Mouse (Mus musculus): ENCODE data around the gene Gm13287. TPM values are rescaled to one million over a fixed set of nuclear protein-coding genes. Genes with fewer than 3 reads are reported as not detected.
"Not testable (repeated sequence)": the region's sequence is repeated elsewhere in the genome, so short reads cannot be mapped to it uniquely, and the experiment has no call there.

Gm13287 gene
- total and polyA plus RNA-seq, 3 experiments = not detected

GRCm38 (mm10) chr4:88760431-88760830, 42.6 kb upstream of the Gm13287 start:
- H3K27me3 ChIP-seq (replicated peaks); in situ Hi-C loops (cut with MboI; ENCODE audit: low pct_ligation_motif_present, low pct_unique_long_range_greater_than_20kb, low sequenced_read_pairs); H3K36me3 ChIP-seq (replicated peaks in 1 of 2; ENCODE audit: control insufficient read depth in 1 of 2, insufficient read depth in 1 of 2, low read length in 1 of 2); dilution Hi-C loops (cut with MboI; ENCODE audit: extremely low pct_ligation_motif_present, extremely low pct_unique_long_range_greater_than_20kb, low sequenced_read_pairs); H3K4me1 ChIP-seq (ENCODE audit: control insufficient read depth in 1 of 2, insufficient read depth in 2 of 2); H3K27ac ChIP-seq (ENCODE audit: insufficient read depth, low read depth); H3K9me3 ChIP-seq (replicated peaks; ENCODE audit: low read length); H3K79me2 ChIP-seq (replicated peaks; ENCODE audit: control insufficient read depth, extremely low read depth, insufficient read depth, poor library complexity, severe bottlenecking): not testable (repeated sequence)
- peak; percentile 56 for DNase-seq (ENCODE audit: extremely low read depth)
- H3K9ac ChIP-seq (ENCODE audit: insufficient read depth, low read depth) = peak overlapping the region; percentile 60; the same call in 1 of the 2 replicates
- H3K4me2 ChIP-seq (ENCODE audit: insufficient read depth, low read depth, poor library complexity, severe bottlenecking) = peak overlapping the region; percentile 56; the same call in 1 of the 2 replicates
- H3K4me3 ChIP-seq (replicated peaks in 1 of 3; ENCODE audit: low read depth in 2 of 3, low read length in 2 of 3, poor library complexity in 1 of 3) = peak overlapping the region in 1 of 3 experiments; percentile 63
- TF ChIP-seq UBTF (IDR thresholded peaks at IDR 0.05; ENCODE audit: low read depth, low read length) (0 out of 2 replicates have a peak, but pooled peaks have one; percentile 42), CTCF (conservative IDR thresholded peaks at IDR 0.05 in 1 of 2, IDR thresholded peaks at IDR 0.05 in 1 of 2; ENCODE audit: low read depth in 2 of 2, low read length in 2 of 2) (peak in 1 of 2 experiments; percentile 42; a peak in 2 of 4 replicates)

GRCm38 (mm10) chr4:88761776-88762175, 41.3 kb upstream of the Gm13287 start:
- dilution Hi-C loops (cut with MboI; ENCODE audit: extremely low pct_ligation_motif_present, extremely low pct_unique_long_range_greater_than_20kb, low sequenced_read_pairs); H3K4me2 ChIP-seq (ENCODE audit: insufficient read depth, low read depth, poor library complexity, severe bottlenecking); H3K4me1 ChIP-seq (ENCODE audit: control insufficient read depth in 1 of 2, insufficient read depth in 2 of 2); H3K27me3 ChIP-seq (replicated peaks); H3K27ac ChIP-seq (ENCODE audit: insufficient read depth, low read depth); in situ Hi-C loops (cut with MboI; ENCODE audit: low pct_ligation_motif_present, low pct_unique_long_range_greater_than_20kb, low sequenced_read_pairs); H3K9me3 ChIP-seq (replicated peaks; ENCODE audit: low read length); H3K36me3 ChIP-seq (replicated peaks in 1 of 2; ENCODE audit: control insufficient read depth in 1 of 2, insufficient read depth in 1 of 2, low read length in 1 of 2); H3K79me2 ChIP-seq (replicated peaks; ENCODE audit: control insufficient read depth, extremely low read depth, insufficient read depth, poor library complexity, severe bottlenecking); DNase-seq (ENCODE audit: extremely low read depth); H3K4me3 ChIP-seq (replicated peaks in 1 of 3; ENCODE audit: low read depth in 2 of 3, low read length in 2 of 3, poor library complexity in 1 of 3); H3K9ac ChIP-seq (ENCODE audit: insufficient read depth, low read depth): not testable (repeated sequence)

GRCm38 (mm10) chr4:88762341-88762740, 40.7 kb upstream of the Gm13287 start:
- dilution Hi-C loops (cut with MboI; ENCODE audit: extremely low pct_ligation_motif_present, extremely low pct_unique_long_range_greater_than_20kb, low sequenced_read_pairs) = not testable (repeated sequence)

GRCm38 (mm10) chr4:88763384-88764018, 39.6 kb upstream of the Gm13287 start:
- H3K9me3 ChIP-seq (replicated peaks; ENCODE audit: low read length); H3K36me3 ChIP-seq (replicated peaks in 1 of 2; ENCODE audit: control insufficient read depth in 1 of 2, insufficient read depth in 1 of 2, low read length in 1 of 2); H3K27me3 ChIP-seq (replicated peaks); in situ Hi-C loops (cut with MboI; ENCODE audit: low pct_ligation_motif_present, low pct_unique_long_range_greater_than_20kb, low sequenced_read_pairs); H3K4me1 ChIP-seq (ENCODE audit: control insufficient read depth in 1 of 2, insufficient read depth in 2 of 2); H3K27ac ChIP-seq (ENCODE audit: insufficient read depth, low read depth); H3K9ac ChIP-seq (ENCODE audit: insufficient read depth, low read depth); H3K79me2 ChIP-seq (replicated peaks; ENCODE audit: control insufficient read depth, extremely low read depth, insufficient read depth, poor library complexity, severe bottlenecking); dilution Hi-C loops (cut with MboI; ENCODE audit: extremely low pct_ligation_motif_present, extremely low pct_unique_long_range_greater_than_20kb, low sequenced_read_pairs): not testable (repeated sequence)
- peak; percentile 17; the same call in 1 of the 2 replicates for TF ChIP-seq NRF1 (IDR thresholded peaks at IDR 0.05; ENCODE audit: low read depth, low read length)
- TF ChIP-seq CTCF (conservative IDR thresholded peaks at IDR 0.05 in 1 of 2, IDR thresholded peaks at IDR 0.05 in 1 of 2; ENCODE audit: low read depth in 2 of 2, low read length in 2 of 2) = peak in 1 of 2 experiments; percentile 37; a peak in 2 of 4 replicates
- peak; percentile 37 for DNase-seq (ENCODE audit: extremely low read depth)
- Histone ChIP-seq H3K4me3 (replicated peaks in 1 of 3; ENCODE audit: low read depth in 2 of 3, low read length in 2 of 3, poor library complexity in 1 of 3) (peak overlapping the region in 1 of 3 experiments; percentile 58), H3K4me2 (ENCODE audit: insufficient read depth, low read depth, poor library complexity, severe bottlenecking) (0 out of 2 replicates have a peak overlapping the region, but pooled peaks have one; percentile 0)

More at GRCm38 (mm10) chr4:88762341-88762740, 40.7 kb upstream of the Gm13287 start:
- H3K9me3 ChIP-seq (replicated peaks; ENCODE audit: low read length); H3K27ac ChIP-seq (ENCODE audit: insufficient read depth, low read depth); H3K27me3 ChIP-seq (replicated peaks); H3K4me1 ChIP-seq (ENCODE audit: control insufficient read depth in 1 of 2, insufficient read depth in 2 of 2); in situ Hi-C loops (cut with MboI; ENCODE audit: low pct_ligation_motif_present, low pct_unique_long_range_greater_than_20kb, low sequenced_read_pairs); H3K4me3 ChIP-seq (replicated peaks in 1 of 3; ENCODE audit: low read depth in 2 of 3, low read length in 2 of 3, poor library complexity in 1 of 3); DNase-seq (ENCODE audit: extremely low read depth); H3K9ac ChIP-seq (ENCODE audit: insufficient read depth, low read depth); H3K36me3 ChIP-seq (replicated peaks in 1 of 2; ENCODE audit: control insufficient read depth in 1 of 2, insufficient read depth in 1 of 2, low read length in 1 of 2); H3K79me2 ChIP-seq (replicated peaks; ENCODE audit: control insufficient read depth, extremely low read depth, insufficient read depth, poor library complexity, severe bottlenecking): not testable (repeated sequence)
- peak overlapping the region; percentile 85; the same call in 1 of the 2 replicates for H3K4me2 ChIP-seq (ENCODE audit: insufficient read depth, low read depth, poor library complexity, severe bottlenecking)

- dilution Hi-C loops (cut with MboI; ENCODE audit: extremely low pct_ligation_motif_present, extremely low pct_unique_long_range_greater_than_20kb, low sequenced_read_pairs) = not testable (repeated sequence)
Observed at GRCm38 (mm10) chr4:88773534-88773933, 29.5 kb upstream of the Gm13287 start, which contains the start of gene Gm13290. TSS of gene Gm13290 (plus strand) at chr4:88773834.

GRCm38 (mm10) chr4:88776622-88777021, 26.4 kb upstream of the Gm13287 start, which contains the start of gene Gm13289:
TSS of gene Gm13289 (plus strand) at chr4:88776922.
- in situ Hi-C loops (cut with MboI; ENCODE audit: low pct_ligation_motif_present, low pct_unique_long_range_greater_than_20kb, low sequenced_read_pairs); H3K27me3 ChIP-seq (replicated peaks); DNase-seq (ENCODE audit: extremely low read depth); H3K79me2 ChIP-seq (replicated peaks; ENCODE audit: control insufficient read depth, extremely low read depth, insufficient read depth, poor library complexity, severe bottlenecking); H3K9ac ChIP-seq (ENCODE audit: insufficient read depth, low read depth); H3K4me2 ChIP-seq (ENCODE audit: insufficient read depth, low read depth, poor library complexity, severe bottlenecking); H3K36me3 ChIP-seq (replicated peaks in 1 of 2; ENCODE audit: control insufficient read depth in 1 of 2, insufficient read depth in 1 of 2, low read length in 1 of 2); H3K4me1 ChIP-seq (ENCODE audit: control insufficient read depth in 1 of 2, insufficient read depth in 2 of 2); dilution Hi-C loops (cut with MboI; ENCODE audit: extremely low pct_ligation_motif_present, extremely low pct_unique_long_range_greater_than_20kb, low sequenced_read_pairs); H3K27ac ChIP-seq (ENCODE audit: insufficient read depth, low read depth); H3K9me3 ChIP-seq (replicated peaks; ENCODE audit: low read length); H3K4me3 ChIP-seq (replicated peaks in 1 of 3; ENCODE audit: low read depth in 2 of 3, low read length in 2 of 3, poor library complexity in 1 of 3): not testable (repeated sequence)

More at GRCm38 (mm10) chr4:88773534-88773933, 29.5 kb upstream of the Gm13287 start, which contains the start of gene Gm13290:
- H3K27me3 ChIP-seq (replicated peaks); H3K9ac ChIP-seq (ENCODE audit: insufficient read depth, low read depth); H3K27ac ChIP-seq (ENCODE audit: insufficient read depth, low read depth); H3K79me2 ChIP-seq (replicated peaks; ENCODE audit: control insufficient read depth, extremely low read depth, insufficient read depth, poor library complexity, severe bottlenecking); H3K4me1 ChIP-seq (ENCODE audit: control insufficient read depth in 1 of 2, insufficient read depth in 2 of 2); DNase-seq (ENCODE audit: extremely low read depth); H3K4me3 ChIP-seq (replicated peaks in 1 of 3; ENCODE audit: low read depth in 2 of 3, low read length in 2 of 3, poor library complexity in 1 of 3); in situ Hi-C loops (cut with MboI; ENCODE audit: low pct_ligation_motif_present, low pct_unique_long_range_greater_than_20kb, low sequenced_read_pairs); H3K36me3 ChIP-seq (replicated peaks in 1 of 2; ENCODE audit: control insufficient read depth in 1 of 2, insufficient read depth in 1 of 2, low read length in 1 of 2); H3K9me3 ChIP-seq (replicated peaks; ENCODE audit: low read length): not testable (repeated sequence)
- H3K4me2 ChIP-seq (ENCODE audit: insufficient read depth, low read depth, poor library complexity, severe bottlenecking) = 0 out of 2 replicates have a peak within 1 kb of the TSS, but pooled peaks have one; percentile 24
